Mouse (Mus musculus): ENCODE measurements at regions not wholly inside any gene's neighbourhood (a gene's known extent, or its start where the extent isn't known, plus 50 kb on each side); places are given as distances from the start of the nearest gene placed in this dataset.
"Not testable (repeated sequence)": the region's sequence is repeated elsewhere in the genome, so short reads cannot be mapped to it uniquely, and the experiment has no call there.

GRCm38 (mm10) chr10:37861001-37861400 lies 722.3 kb upstream of the Marcks start:
- DNase-seq = peak; percentile 14

DNA sequence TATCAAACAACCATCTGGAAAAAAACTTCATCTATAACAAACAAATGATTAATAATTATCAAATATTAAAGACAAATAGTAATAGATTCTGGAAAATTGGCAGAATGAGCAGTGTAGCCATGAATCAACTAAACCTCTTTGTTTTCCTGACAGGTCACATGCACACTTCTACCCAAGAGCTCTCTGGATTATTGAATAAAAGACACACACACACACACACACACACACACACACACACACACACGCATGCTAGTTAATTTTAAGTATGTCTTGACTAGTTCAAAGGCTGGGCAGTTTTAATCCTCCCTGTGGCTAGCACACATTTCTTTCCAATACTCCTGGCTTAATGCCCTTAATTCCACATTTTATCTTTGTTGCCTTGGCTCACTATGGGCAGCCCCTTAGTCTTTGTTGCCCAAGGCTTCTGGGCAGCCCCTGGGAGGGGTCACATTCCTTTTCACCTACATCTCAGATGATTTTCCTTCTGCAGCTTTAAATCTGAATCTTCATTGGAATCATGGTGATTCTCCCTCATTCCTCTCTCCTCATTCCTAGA lies 710.6 kb upstream of the Marcks start:
- no peak for DNase-seq

DNA sequence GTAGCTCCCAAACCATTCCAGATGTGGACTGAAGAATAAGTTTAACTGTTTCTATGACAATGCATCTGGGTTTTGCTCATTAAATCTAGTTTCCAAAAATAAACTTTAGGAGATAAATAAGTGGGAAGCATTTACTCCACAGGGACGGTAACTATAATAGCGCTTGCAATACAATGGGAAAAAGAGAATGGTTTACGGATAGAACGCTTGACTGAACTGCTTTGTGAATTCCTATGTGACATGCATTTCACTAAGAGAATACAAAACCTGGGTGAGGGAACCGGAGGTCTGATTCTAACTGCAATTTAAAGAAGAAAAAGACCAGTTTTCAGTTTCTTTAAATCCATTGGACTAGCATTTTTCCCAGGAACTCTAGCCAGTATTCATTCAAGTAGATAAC lies 704.1 kb upstream of the Marcks start:
- no peak for DNase-seq

GRCm38 (mm10) chr10:37841842-37842241 lies 703.1 kb upstream of the Marcks start:
- peak; percentile 7 for DNase-seq

GRCm38 (mm10) chr10:37837721-37838120 lies 699.0 kb upstream of the Marcks start:
- no peak for DNase-seq

DNA sequence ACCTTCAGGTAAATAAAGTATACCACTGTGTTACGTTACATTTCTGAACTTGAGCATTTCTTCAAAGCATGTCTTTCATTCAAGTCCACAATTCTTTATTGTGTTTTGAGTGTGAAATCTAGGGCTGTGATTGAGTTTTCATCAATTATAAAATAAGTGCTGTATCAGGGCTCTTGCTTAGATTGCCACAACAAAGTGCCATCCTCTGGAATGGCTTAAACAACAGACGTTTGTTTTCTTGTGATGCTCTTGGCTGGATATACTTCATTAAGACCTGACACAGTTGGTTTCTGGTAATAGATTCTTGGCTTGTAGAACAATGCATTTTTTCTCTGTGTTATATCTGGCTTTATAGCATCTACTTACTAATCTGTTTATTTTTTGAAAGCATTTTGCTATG lies 674.3 kb upstream of the Marcks start:
- DNase-seq = no peak

- DNase-seq = peak; percentile 32
These were observed 673.7 kb upstream of the Marcks start for GRCm38 (mm10) chr10:37812405-37812851.

GRCm38 (mm10) chr10:37811789-37812188 lies 673.1 kb upstream of the Marcks start:
- DNase-seq = no peak

- no peak for DNase-seq
These were observed 664.6 kb upstream of the Marcks start for GRCm38 (mm10) chr10:37803225-37803805.

- no peak for DNase-seq
These were observed 660.7 kb upstream of the Marcks start for GRCm38 (mm10) chr10:37799397-37799796.

GRCm38 (mm10) chr10:37798285-37798684 lies 659.6 kb upstream of the Marcks start:
- DNase-seq = no peak

GRCm38 (mm10) chr10:37797701-37798100 lies 659.0 kb upstream of the Marcks start:
- DNase-seq = no peak

GRCm38 (mm10) chr10:37792878-37793277 lies 654.2 kb upstream of the Marcks start:
- no peak for DNase-seq

GRCm38 (mm10) chr10:37788049-37788448 lies 649.3 kb upstream of the Marcks start:
- DNase-seq = peak; percentile 9

DNA sequence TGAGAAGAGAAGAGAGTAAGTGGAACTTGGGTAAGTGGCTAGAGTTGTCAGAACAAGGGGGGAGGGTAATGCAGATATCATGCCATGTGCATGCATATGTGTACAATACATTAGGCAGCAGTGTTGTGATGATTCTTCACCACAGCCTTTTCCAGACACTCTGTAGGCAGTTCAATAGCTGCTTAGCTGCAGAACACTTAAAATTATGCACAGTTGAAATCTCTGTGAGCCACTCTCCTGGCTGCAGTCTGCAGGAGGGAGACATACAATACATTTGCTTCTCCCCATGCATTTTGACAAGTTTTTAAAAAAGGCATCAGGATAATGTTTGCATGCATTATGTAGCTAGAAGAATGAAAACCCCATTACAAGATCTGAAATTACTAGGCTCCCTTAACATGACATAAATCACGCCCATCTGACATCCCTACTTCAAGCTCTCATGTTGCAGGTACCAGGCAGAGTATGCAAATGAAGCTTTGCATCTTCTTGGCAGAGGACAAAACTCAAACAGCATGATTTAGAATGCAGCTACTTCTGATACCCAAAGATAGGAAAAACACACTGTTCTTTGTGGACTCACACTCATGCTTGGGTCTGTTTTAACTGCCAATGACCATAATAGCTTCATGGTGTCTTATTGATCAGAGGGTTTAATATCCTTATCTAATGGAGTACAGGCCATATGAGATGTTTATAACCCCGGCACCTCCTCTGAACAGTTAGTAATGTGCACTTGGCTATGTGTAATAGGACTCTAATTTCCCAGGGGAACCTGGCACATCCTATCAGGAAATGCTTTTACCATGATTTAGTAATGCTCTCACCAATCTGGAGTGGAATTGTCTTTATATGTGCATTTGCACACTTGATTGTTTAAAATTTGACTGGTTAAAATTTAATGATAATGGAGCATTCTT lies 640.9 kb upstream of the Marcks start:
- no peak for DNase-seq

DNA sequence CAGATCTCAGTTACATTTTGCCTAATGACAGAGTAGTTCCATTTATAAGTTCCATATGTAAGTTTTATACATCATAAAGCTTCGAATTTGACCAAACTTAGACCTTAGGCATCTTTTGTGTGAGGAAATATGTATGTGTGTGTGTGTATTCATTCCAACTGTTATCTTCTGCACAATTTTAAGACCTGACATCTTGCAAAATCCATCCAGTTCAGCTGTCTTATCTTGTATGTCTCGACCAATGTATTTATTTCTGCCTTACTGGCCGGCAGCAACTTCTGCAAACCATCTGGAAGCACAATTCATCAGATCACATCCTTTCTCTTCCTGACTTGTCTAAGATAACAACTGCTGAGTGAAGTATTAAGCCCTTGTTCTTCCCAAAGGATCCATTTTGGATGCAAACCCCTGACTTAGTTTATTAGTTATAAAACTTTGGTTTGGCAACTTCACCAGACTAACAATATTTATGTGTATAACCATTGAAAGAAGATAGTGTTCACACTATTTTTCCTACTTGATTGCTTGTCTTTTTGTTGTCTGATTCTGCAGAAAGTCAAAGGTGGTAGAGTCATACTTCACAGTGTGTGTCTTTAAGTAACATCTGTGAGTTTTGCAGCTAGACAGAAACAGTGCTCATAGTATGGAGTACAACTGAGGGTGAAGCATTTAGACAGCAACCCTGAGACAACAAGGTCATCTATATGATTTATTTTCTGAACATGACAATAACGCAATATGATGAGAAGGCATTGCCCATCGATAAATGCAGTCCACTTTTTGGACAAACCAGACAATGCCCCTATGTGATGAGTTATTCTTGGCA lies 622.0 kb upstream of the Marcks start:
- no peak for DNase-seq

DNA sequence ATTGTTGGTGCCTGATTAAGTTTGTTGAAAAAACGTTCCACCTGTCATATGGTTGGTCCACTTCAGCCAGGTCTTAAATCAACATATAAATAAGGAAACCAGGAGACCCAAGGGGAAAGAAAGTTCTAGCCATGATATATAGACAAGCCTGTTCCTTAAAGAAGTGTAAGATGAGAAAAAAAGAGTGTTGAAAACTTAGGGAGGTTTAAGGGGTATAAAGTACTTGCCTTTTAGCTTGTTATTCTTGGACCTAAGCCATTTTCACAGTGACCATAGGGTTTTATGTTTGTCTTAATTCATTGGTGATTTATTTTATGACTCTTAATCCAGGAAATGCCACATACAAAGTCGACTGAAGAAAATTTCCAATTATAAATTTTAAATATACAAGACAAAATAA lies 602.9 kb upstream of the Marcks start:
- DNase-seq = no peak

GRCm38 (mm10) chr10:37739024-37739423 lies 600.3 kb upstream of the Marcks start:
- DNase-seq = peak; percentile 18

DNA sequence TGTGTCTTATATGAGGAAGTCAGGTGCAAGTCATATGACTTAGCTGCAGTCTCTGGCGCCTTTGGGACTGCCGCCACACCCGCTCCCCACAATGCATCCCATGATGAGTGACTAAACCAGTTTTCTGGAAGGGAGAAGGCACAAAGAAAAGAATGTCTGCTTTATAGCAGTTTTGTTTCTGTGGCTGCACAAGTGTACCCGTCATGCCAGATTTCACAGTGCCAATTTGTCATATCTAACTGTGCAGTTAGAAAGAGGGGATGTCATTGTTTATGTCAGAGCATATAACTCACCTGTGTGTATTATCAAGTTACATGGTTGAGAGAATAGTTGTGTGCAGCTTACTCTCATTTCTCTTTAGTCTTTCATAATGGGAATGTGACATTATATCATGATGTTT lies 586.9 kb upstream of the Marcks start:
- DNase-seq = no peak

DNA sequence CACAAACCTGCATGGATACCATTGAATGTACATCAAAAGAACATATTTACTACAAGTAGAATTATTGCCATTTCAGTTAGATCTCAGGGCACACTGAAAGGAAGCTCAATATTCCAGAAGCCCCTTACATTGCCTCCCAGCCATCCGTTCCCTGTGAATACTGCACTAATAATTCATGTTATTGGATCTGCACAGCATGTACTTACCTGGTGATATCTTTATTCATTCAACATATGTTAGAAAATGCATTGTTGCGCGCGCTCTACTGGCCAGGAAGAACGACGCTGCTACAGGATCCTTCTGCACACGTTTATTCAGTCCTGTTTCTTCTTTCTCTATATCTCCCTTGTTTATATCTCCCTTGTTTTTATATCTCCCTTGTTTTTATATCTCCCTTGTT lies 586.3 kb upstream of the Marcks start:
- not testable (repeated sequence) for DNase-seq

DNA sequence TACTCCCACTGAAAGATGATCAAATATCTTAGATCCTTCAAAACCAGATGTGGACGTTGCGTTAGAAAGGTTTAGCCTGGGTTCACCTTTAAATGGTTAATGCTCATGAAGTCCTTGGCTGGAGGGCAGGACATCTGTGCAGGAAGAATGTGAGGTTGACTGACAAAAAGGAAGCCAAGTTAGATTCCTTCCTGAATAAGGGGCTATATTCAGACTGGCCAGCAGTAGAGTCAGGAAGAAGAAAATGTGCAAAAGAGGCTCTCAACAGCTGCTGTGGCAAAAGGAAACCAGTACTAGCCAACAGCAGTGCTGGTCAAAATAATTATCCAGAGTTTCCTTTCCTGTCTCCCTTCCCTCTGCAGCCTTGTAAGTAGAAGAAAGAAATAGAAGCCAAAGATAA lies 582.0 kb upstream of the Marcks start:
- DNase-seq = no peak

GRCm38 (mm10) chr10:37716946-37717345 lies 578.2 kb upstream of the Marcks start:
- no peak for DNase-seq

- DNase-seq = no peak
These were observed 572.7 kb upstream of the Marcks start for GRCm38 (mm10) chr10:37711459-37711858.
